Mouse (Mus musculus) CD8-positive naive resting alpha-beta T cell, adult 2 months (primary cell): ENCODE results near the gene Lgi1.
A peak's percentile ranks its signal among the peaks of the same experiment; 100 is the strongest.

Experiments used
- DNase-seq, 2 experiments: peaks; one replicate each; pipeline ENCODE4 v3.0.0; 2022; ENCODE audit warnings: low read depth in 2 of 2, low spot score in 2 of 2

Lgi1 gene

DNA sequence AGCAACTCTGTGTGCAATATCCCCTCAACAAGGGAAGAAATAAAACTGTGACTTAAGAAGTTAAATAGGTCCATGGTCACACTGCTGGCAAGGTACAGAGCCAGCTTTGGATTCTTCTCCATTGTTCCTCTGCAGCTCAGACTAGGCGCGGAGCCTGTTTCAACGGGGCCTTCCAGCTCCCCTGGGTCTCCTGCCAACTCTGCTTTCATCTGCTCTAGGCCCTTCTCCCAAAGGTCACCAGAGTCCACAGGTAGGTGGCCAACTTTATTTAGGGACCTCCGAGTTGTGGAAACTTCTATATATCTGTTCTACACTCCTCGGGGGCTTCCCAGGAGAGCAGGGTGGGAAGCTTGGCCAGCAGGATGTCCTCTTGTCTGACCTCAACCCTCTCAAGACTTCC lies 3.0 kb upstream of the Lgi1 start:
- DNase-seq = no peak

DNA sequence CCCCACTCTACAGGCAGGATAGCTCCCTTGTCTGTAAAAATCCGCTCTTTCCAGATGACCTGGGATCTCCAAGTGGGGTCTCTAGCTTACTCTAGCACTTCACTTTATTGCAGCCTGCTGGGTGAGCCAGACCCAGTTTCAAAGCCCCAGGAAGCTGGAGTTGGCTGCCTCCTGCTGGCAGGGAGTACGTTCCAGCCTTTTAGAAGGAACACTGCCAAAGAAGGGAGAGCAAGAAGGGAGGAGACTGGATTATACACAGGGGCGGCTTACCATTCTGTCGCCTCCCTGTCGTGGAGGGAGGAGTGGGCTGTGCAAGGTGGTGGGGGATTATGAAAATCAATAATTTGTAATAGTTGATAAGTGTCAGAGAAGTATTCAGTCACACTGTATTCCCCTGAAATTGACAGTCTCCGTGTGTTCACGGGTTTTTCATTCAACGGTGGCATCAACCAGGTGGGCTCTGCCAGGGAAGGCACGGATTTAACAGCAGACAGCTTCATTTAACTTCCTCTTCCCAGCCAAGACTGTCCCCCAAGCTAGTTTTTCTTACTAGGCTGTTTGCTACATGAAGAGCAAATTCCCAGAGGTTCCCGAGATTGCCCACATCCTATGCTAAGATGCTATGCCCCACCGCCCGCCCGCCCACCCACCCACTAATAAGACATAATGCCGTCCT lies 369 bp upstream of the Lgi1 start:
- DNase-seq = no peak

DNA sequence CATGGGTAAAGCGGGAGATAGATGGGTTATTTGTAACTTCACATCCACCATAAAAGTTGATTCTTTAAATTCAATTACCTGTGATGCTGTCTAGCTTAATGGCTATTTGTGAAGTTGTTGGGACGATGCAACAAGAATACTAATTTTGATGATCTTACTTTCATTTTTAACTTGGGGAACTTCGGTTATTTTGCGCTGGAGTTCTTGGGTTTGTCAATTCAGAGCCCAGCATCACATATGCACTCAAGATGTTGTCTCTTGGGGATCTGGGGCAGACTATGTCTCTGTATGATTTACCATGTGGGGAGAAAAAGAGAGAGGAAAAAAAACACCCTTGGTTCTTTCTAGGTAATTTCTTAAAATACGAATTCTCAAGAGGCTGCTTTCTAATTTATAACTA lies 1.4 kb downstream of the Lgi1 start:
- DNase-seq = no peak

- no peak for DNase-seq
Measured at GRCm38 (mm10) chr19:38267469-38267868, 3.1 kb downstream of the Lgi1 start.

DNA sequence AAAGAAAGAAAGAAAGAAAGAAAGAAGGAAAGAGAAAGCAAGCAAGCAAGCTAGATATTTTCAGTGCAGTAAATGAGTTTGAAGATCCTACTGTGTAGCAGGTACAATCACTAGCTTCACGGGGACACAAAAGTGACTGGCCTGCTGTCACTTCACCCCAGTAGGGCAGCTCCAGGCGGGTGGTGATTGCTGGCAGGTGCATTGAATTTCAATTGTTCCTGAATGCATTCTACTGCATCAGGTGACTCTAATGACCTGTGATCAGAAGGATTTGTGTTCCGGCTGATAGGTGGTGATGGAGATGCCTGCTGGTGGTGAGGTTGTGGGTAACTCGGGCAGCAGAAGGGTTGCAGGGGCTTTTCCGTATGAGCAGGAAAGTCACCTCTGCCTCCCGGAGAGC lies 6.7 kb downstream of the Lgi1 start:
- DNase-seq = no peak

DNA sequence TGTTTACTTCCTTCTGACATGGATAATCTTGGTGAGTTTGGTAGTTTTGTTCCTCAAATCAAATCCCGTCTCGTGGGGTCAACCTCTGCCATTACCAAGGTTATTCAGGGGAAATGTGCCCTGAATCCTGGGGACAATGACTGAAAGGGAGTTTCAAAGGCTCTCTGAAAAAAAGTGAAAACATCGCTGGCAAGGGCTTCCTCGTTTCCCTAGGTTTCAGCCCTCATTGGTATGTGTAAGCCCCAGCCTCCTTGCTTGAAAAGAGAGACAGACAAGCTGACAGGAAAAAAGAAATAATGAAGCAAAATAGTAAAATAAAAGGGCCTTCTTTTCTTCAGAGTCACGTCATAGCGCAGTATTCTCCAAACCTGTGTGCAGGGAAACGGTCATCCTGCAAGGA lies 9.5 kb downstream of the Lgi1 start:
- no peak for DNase-seq

DNA sequence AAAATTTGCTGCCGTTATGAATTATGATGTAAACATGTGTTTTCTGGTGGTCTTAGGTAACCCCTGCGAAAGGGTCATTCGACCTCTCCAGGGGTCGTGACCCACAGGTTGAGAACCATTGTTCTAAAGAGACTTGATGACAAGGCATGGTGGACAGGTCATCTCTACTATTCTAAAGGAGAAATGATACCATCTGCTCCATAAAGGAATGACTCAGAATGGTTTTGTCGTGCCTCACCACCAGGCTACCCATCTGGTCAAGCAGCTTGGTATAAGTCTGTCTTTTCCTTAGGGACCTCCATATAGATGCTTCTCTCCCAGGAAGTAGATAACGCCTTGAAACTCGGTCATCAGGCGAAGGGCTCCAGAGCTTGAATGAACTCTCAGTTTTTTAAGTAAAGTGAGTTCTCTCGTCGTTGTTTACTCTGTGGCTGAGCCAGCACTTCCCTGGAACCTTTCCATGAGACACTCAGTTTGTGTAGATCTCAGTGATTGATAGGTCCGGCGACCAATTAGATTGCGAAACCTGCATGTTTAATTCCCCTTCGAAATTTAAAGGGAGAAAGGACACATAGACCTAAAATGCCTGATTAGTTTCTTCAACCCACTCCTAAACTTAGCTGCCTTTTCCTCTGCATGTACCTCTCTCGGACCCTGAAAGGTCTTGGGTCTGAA lies 10.5 kb downstream of the Lgi1 start:
- no peak for DNase-seq

DNA sequence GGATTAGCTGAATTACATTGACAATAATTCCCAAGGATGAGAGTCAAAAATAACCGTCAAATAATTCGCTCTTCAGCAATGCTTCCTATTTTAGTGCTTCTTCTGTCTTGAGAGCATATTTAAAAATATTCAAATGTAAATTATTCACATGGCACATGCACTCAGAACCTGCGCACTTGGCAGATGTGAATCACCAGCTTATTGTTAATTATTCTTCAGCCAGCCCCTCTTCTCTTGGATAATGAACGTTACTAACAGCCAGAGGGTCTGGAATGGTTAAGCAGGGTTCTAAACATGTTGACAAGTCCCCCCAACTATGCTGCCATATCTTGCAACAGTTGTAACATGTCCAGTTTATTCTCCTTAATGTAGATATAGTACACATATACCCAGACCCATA lies 11.9 kb downstream of the Lgi1 start:
- no peak for DNase-seq

- no peak for DNase-seq
Measured at GRCm38 (mm10) chr19:38280242-38280641, 15.9 kb downstream of the Lgi1 start.

- DNase-seq = no peak
Measured at GRCm38 (mm10) chr19:38282407-38282806, 18.1 kb downstream of the Lgi1 start.

DNA sequence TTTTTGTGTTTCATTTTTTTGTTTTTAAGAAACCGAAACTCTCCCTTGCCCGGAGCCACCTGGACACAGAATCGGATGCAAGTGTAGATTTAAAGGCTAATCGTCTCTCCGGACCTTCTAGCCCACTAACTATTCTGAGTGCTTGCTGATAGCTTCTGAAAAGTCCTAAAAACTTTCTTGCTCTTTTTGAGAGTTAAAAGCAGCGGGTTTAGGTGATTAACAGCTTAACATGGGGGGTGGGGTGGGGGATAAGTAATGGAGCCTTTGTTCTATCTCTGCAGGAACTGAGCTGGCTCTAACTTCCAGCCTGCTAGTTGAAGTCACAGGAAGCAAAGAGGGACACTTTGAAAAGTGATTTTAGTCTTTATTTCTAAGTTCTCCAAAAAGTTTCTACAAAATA lies 24.2 kb downstream of the Lgi1 start:
- DNase-seq = no peak

DNA sequence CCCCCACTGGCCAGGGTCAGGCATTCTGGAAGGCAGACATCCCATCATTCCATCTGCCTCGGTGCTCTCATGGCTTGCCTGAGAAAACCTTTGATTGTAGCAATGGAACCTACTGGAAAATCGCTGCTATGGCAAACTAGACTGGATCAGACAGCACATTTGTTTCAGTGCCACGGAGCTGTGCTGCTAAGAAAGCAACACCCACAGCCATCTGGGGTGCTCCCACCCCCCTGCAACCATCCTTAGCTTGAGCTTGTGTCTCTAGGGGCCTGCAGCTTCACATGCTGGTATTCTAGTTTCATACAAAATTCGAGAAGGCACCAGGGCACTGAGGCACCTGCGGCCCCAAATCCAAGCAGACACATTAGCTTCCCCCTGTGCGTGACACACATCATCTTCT lies 27.1 kb downstream of the Lgi1 start:
- DNase-seq = no peak

DNA sequence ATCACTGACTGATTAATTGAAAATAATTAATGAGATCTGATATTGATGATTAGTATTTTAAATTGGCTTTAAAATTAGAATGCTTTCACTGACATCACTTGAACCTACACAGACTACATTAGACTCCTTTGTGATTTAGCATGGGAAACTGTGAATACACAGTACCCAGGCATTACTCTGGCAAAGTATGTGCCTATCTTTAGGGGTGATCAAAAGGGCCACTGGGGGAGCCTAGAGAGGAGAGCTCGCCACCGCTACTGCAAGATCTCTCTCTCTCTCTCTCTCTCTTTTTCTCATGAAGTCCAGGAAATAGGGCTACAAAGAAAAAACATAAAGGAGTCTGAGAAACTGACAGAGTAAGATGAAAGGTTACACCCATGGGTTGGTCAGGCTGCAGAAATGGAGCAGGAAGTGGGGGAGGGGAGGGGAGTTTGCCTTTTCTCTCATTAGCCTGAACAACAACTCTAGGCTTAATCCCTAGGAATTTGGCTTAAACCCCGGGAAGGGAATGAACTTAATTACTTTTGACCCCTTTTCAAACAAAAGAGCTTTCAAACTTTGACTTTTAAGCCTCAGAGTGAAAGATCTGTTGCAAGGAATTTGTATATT lies 33.8 kb downstream of the Lgi1 start:
- peak in 1 of 2 experiments; percentile 22 for DNase-seq

GRCm38 (mm10) chr19:38308116-38308515 lies 43.8 kb downstream of the Lgi1 start:
- DNase-seq = no peak

DNA sequence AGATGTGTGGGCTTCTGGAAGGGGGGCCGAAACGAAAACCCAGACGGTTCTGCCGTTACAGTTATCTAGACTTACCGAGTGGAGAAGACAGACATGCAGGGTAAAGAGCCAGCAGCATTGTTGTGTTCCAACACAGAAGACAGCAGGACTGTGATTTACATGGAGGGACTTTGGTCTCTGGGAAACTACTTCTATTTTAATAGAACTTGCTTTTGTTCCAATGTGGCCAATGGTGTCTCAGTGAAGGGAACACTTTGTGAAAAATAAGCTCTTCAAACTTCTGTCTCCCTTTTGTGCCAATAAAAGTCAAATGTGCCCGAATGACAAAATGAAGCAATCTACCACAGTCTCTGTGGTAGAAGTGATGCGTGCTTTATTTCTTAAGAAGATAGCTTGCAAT lies 50.8 kb downstream of the Lgi1 start:
- no peak for DNase-seq

GRCm38 (mm10) chr19:38316602-38317313 lies 52.4 kb downstream of the Lgi1 start:
- DNase-seq = no peak

DNA sequence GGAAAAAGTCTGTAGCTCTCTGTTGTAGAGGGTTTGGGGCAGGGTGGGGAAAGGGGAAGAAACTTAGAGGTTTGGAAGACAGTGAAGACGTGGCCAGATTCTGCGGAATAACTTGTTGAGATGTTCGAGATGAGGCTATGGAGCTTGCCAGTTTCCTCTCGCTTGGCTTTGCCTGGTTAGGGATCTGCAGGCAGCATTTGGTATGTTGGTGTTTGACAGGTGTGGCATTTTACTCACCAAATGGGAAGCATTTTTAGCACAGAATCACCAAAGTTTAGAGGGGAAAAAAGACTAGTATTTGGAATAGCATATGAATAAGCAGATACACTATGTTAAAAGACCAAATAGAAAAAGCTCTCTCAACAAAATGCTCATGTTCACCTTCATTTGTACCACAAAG lies 54.0 kb downstream of the Lgi1 start:
- no peak for DNase-seq

- DNase-seq = no peak
Measured at GRCm38 (mm10) chr19:38319168-38319567, 54.8 kb downstream of the Lgi1 start.

- no peak for DNase-seq
Measured at GRCm38 (mm10) chr19:38320651-38321188, 56.4 kb downstream of the Lgi1 start.

DNA sequence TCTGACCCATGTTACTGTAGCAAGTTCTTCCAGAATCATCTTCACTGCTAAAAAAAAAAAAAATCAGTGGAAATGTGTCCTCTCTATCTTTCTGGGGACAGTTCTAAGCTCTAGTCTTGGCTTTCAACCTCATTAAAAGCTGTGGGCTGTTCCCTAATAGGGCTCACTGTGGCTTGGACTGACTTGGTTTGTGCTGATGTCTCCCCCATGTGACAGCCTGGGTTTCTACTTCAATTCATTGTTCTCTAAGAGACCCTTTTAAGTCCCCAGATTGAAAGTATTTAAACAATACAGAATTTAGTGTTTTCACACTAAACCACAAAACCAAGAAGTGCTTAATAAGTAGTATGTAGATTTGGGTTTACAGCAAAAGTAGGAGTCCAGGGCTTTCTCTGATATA lies 59.4 kb downstream of the Lgi1 start:
- DNase-seq = no peak

DNA sequence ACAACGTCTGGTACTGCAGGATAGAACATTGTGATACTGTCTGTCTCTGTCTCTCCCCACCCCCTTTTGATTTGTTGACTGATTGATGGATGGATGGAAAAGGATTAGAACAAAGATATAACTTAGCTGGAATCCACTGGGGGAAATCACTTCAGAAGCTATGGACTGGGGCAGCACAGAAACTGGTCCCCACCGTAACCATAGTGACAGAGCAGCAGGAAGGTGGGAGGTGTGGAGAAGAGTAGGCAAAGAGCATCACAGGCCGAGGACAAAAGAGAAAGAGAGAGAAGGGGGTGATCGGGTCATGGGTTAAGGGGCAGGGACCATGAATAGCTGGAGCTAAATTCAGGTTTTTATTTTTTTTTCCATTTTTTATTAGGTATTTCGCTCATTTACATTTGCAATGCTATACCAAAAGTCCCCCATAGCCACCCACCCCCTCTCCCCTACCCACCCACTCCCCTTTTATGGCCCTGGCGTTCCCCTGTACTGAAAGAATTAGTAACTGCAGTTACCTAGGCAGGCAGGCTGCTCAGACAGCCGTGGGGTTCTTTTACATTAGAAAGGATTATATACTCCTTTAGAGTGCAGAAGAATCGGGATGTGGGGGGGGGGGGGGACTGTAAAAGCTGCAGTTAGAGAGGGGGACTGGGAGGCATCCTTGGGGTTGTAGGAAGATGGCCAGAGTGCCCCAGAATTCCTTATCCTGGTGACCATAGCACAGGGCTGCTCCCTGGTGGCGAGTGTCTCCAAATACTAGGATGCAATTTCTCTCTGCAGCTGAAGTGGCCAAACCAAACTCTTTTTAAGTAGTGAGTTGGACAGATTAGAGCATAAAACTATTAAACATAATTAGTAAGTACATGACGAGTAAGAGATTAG lies 60.1 kb downstream of the Lgi1 start:
- no peak for DNase-seq
